Mouse (Mus musculus) kidney, postnatal 36 days (tissue): ENCODE measurements around the gene Tyrobp.

Experiments
- DNase-seq, 2 experiments: peaks; one replicate each; pipeline ENCODE4 v3.0.0; 2021 to 2022; ENCODE audit warnings: mixed read lengths in 2 of 2

The Tyrobp gene

GRCm38 (mm10) chr7:30464816-30465300 is 51.3 kb downstream of the Tyrobp start:
- no peak for DNase-seq
